Mouse (Mus musculus) macrophage (primary cell): ENCODE results near the gene Cyba. TPM values are rescaled to one million over a fixed set of nuclear protein-coding genes. Genes with fewer than 3 reads are reported as not detected.

Source experiments
- H3K27ac ChIP-seq: fragments of 350-480 bp; formaldehyde crosslinking; 2 replicates; pipeline ENCODE4 v1.9.0; 2021
- H3K36me3 ChIP-seq: fragments of 350-480 bp; formaldehyde crosslinking; 2 replicates; pipeline ENCODE4 v1.9.0; 2021; ENCODE audit errors: inconsistent target
- H3K4me3 ChIP-seq: fragments of 350-480 bp; formaldehyde crosslinking; 2 replicates; pipeline ENCODE4 v1.9.0; 2021; ENCODE audit errors: inconsistent target
- H3K79me2 ChIP-seq: fragments of 350-480 bp; formaldehyde crosslinking; 2 replicates; pipeline ENCODE4 v1.9.0; 2021; ENCODE audit errors: inconsistent target
- WGBS: methylation state at CpG from one replicate; pipeline ENCODE4 v1.1.7; 2026; ENCODE audit warnings: inconsistent platforms; ENCODE audit not compliant: missing documents; 5-methylcytosine and 5-hydroxymethylcytosine counted together
- polyA plus RNA-seq: library from polyadenylated mRNA; stranded (reverse); fragments of 250-400 nt; gene quantifications from 3 replicates; pipeline ENCODE4 v1.2.4, GENCODE M21; 2018; ENCODE audit warnings: inconsistent platforms

The Cyba gene
- polyA plus RNA-seq, 1 experiment from 2014 or later = 942 TPM

DNA sequence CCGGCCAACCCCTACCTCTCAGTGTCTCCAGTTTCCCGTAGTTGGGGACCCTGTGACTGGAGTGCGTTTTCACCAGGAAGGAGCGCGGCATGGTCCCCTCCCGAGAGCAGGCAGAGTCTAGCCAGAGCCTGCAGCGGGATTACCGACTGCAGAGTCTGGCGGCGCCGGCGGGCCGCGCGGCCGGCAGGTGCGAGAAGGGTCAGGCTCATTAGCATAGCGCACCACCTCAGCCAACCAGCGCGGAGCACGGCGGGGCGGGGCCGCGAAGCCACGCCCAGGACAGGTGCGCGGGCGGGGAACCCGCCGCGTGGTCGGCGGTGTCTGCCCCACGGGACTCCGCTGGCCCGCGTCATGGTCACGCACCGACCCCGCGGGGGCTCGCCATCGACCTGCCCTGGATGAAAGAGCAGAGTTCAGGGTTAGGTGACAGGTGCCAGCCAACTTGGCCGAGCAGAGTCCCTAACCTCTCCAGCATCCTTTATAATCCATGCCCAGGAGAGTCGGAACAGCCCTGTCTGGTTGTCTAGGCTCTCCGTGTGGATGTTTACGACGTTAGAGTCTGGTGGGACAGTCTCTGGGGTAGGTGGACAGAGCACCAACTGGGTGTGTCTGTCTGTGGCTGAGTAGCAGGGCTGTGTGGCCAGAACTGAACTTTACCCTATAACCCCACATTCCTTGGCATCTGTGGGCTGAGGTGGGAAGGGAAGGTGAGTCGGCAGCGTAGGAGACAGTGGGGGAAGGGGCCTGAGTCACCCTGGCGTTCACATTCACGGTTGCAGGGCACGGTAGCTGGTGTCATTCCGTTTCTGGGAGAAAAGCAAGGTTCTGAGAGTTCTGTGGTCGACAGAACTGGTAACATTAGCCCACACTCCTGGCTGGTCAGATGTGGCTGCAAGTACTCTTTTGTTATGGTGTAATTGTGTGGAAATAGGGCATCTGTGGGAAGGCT, 28.1 kb upstream of the Cyba start, which contains the start of gene Snai3:
TSS of gene Snai3 (minus strand) at position 210 of the 949 bp plus-strand sequence.
- WGBS = 8% methylated on average over 41 of the region's 56 CpGs
- Histone ChIP-seq H3K4me3 (no peak within 1 kb of the TSS), H3K79me2 (no peaks in the 10 kb centered on the region), H3K36me3 (0 out of 2 replicates have a peak, but pooled peaks cover 2% of the 10 kb centered on the region), H3K27ac (no peak within 1 kb of the TSS)

- H3K4me3 ChIP-seq = no peak overlapping the region
- 38% methylated on average over 7 of the region's 7 CpGs for WGBS
- H3K27ac ChIP-seq = no peak overlapping the region
- H3K36me3 ChIP-seq = no peaks in the 10 kb centered on the region
- H3K79me2 ChIP-seq = no peaks in the 10 kb centered on the region
These were observed 27.3 kb upstream of the Cyba start for GRCm38 (mm10) chr8:122459990-122460389.

DNA sequence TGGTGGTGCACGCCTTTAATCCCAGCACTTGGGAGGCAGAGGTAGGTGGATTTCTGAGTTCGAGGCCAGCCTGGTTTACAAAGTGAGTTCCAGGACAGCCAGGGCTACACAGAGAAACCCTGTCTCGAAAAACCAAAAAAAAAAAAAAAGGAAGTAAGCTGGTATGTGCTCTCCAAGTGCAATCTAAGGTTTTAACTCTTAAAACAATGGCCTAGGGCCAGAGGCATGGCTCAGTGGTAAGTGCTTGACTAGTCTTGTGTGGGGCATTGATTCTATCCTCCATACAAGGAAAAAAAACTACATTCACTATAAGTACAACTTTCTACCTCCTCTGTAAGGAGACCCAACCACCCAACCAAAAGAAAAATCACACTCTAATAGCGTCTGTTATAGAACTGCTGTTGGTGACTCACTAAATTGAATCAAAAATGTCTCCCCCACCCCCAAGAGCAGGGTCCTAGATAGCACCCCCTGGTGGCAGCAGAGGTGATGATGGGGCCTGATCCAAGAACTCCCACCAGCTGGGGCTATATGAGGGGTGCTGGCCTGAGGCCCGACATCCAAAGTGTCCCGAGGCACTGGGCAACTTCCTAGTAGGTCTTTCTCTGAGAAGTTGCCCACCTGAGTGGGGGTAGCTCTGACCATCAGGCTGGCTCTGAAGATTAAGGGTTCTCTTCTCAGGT, 26.6 kb upstream of the Cyba start:
- 49% methylated on average over 6 of the region's 6 CpGs for WGBS
- Histone ChIP-seq H3K79me2 (no peaks in the 10 kb centered on the region), H3K27ac (no peak overlapping the region), H3K4me3 (no peak overlapping the region), H3K36me3 (no peaks in the 10 kb centered on the region)

DNA sequence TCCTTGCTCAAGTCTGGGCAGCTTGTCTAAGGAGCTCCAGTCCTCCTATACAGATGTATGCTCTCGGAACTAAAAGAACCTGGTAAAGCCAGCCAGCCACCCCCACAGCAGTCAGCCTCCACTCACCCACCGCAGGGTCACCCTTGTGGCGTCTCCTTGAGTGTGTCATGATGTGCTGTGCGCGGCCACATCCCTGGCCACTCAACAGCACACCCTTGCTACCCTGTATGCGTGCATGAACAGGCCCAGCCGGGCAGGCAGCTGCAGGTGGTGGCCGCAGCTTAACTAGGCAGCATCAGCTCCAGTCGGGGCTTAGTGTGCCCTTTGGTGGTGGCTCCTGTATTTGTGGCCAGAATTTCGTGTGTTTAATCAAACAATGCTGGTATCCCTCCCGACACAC, 24.4 kb upstream of the Cyba start:
- Histone ChIP-seq H3K4me3 (no peak overlapping the region), H3K27ac (no peak overlapping the region), H3K36me3 (no peaks in the 10 kb centered on the region), H3K79me2 (no peaks in the 10 kb centered on the region)
- WGBS = 93% methylated on average over 9 of the region's 11 CpGs

- Histone ChIP-seq H3K79me2 (no peaks in the 10 kb centered on the region), H3K4me3 (no peak overlapping the region), H3K27ac (no peak overlapping the region), H3K36me3 (no peaks in the 10 kb centered on the region)
- 56% methylated on average over 6 of the region's 6 CpGs for WGBS
These were observed 21.7 kb upstream of the Cyba start for GRCm38 (mm10) chr8:122454409-122454808.

DNA sequence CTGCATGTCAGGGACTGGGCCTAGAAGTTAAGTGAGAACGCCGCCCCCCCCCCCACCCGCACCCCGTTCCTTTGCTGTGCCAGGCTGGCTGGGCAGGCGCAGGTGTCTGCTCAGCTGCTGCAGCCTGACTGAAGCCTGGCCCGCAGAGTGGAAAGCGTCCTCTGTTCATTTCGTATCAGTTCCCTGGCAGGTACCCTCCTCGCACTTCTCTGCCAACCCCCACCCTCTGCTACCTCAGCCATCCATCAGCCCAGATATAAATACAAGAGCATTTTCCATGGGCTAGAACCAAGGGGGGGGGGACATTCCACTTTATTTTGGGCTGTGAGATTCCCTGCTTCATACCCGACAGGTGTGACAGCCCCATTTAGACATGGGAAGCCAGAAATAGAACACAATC, 19.4 kb upstream of the Cyba start:
- H3K36me3 ChIP-seq = no peaks in the 10 kb centered on the region
- WGBS = 91% methylated on average over 8 of the region's 10 CpGs
- H3K79me2 ChIP-seq = no peaks in the 10 kb centered on the region
- no peak overlapping the region for H3K4me3 ChIP-seq
- H3K27ac ChIP-seq = no peak overlapping the region

DNA sequence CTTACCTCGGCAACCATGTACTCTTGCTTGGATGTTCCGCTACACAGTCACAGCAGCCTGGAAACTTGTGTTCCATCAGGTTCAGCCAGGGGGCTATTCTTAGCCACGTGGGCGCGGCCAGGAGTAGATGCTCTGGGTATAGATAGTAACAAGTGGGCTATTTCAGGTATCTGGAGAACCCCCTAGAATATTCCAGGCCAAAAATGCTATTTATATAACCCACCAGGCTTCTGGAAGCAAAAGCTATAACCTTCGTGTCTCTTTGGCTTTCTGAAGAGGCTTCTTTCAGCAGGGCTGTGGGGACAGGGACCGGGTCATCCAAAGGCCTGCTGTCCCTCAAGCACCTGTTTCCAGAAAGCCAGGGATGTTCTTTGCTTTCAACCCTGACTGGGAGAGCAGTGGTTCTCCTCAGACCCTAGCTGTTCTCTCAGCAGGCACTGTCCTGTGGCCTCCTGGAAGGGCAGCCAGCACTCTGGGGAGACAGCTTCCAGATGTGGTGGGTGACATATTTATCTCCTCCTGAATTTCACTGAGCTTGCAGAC, 18.5 kb upstream of the Cyba start:
- 90% methylated on average over 7 of the region's 7 CpGs for WGBS
- H3K27ac ChIP-seq = no peak overlapping the region
- no peaks in the 10 kb centered on the region for H3K36me3 ChIP-seq
- H3K4me3 ChIP-seq = no peak overlapping the region
- no peaks in the 10 kb centered on the region for H3K79me2 ChIP-seq

DNA sequence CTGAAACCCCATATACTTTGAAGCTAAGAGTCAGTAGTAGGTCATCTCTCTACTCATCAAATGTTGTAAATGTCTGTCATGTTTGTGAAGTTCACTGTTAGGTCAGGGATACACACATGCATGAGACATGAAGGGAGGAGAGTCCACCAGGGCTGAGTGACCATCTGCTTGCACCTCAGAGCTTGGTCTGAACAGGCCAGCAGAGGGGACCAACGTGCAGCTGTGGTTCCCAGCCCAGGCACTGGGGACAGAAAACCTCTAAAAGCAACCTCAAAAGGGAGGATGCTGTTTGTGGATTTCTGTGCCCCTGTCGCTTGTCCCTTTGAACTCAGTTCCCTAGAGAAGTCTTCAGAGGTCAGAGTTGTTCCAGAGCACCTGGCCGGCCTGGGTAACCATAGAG, 12.5 kb upstream of the Cyba start:
- Histone ChIP-seq H3K36me3 (no peaks in the 10 kb centered on the region), H3K4me3 (no peak overlapping the region), H3K79me2 (peaks cover 27% of the 10 kb centered on the region; the same call in 1 of the 2 replicates), H3K27ac (no peak overlapping the region; the same call in 1 of the 2 replicates)
- 73% methylated on average over 2 of the region's 3 CpGs for WGBS

- Histone ChIP-seq H3K79me2 (peaks cover 37% of the 10 kb centered on the region; the same call in 1 of the 2 replicates), H3K36me3 (no peaks in the 10 kb centered on the region), H3K27ac (peak overlapping the region; percentile 91), H3K4me3 (peak overlapping the region; percentile 99)
- WGBS = under 1% methylated on average over 18 of the region's 19 CpGs
These were observed 11.5 kb upstream of the Cyba start for GRCm38 (mm10) chr8:122444058-122444748.

GRCm38 (mm10) chr8:122443262-122444006, 10.7 kb upstream of the Cyba start, which contains the start of gene Mvd:
Gene Mvd, minus strand, starts transcription at chr8:122443422.
- H3K27ac ChIP-seq = peak within 1 kb of the TSS; percentile 94
- H3K79me2 ChIP-seq = peaks cover 37% of the 10 kb centered on the region; the same call in 1 of the 2 replicates
- H3K4me3 ChIP-seq = peak within 1 kb of the TSS; percentile 99
- no peaks in the 10 kb centered on the region for H3K36me3 ChIP-seq
- WGBS = under 1% methylated on average over 47 of the region's 47 CpGs

- H3K36me3 ChIP-seq = no peaks in the 10 kb centered on the region
- peak overlapping the region; percentile 94 for H3K27ac ChIP-seq
- peak overlapping the region; percentile 99 for H3K4me3 ChIP-seq
- H3K79me2 ChIP-seq = peaks cover 37% of the 10 kb centered on the region; the same call in 1 of the 2 replicates
- 2% methylated on average over 12 of the region's 12 CpGs for WGBS
These were observed 10.1 kb upstream of the Cyba start for GRCm38 (mm10) chr8:122442781-122443180.

DNA sequence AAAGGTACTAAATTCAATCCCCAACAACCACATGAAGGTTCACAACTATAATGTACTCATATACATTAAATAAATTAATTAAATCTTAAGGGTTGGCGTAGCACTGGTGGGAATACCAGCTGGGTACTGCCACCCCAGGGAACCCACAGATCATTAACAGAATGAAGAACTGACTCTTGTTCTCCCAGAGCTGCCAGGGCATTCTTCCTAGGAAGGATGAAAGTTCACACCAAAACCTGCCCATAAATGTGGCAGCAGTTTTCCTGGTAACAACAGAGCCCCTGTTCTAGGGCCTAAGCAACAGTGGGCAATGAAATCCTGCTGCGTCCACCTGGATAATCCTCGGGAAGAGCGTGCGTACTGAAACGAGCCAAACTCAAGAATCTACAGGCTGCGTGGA, 9.6 kb upstream of the Cyba start:
- H3K27ac ChIP-seq = peak overlapping the region; percentile 94
- H3K36me3 ChIP-seq = no peaks in the 10 kb centered on the region
- 58% methylated on average over 7 of the region's 7 CpGs for WGBS
- H3K4me3 ChIP-seq = peak overlapping the region; percentile 99
- peaks cover 37% of the 10 kb centered on the region; the same call in 1 of the 2 replicates for H3K79me2 ChIP-seq

GRCm38 (mm10) chr8:122441326-122441725, 8.6 kb upstream of the Cyba start:
- Histone ChIP-seq H3K36me3 (no peaks in the 10 kb centered on the region), H3K27ac (no peak overlapping the region), H3K79me2 (peaks cover 37% of the 10 kb centered on the region; the same call in 1 of the 2 replicates), H3K4me3 (no peak overlapping the region)
- WGBS = 100% methylated on average over 1 of the region's 1 CpGs
